Mouse (Mus musculus) hindbrain, embryonic 13.5 days (tissue): ENCODE results near the gene Brd3os. TPM values are rescaled to one million over a fixed set of nuclear protein-coding genes. Genes with fewer than 3 reads are reported as not detected.
A peak's percentile ranks its signal among the peaks of the same experiment; 100 is the strongest.

Experiments
- ATAC-seq: fragments of 200-750 bp; cut with Nextera tagmentation; 2 replicates; pipeline ENCODE4 v1.8.0; 2017; ENCODE audit warnings: moderate TSS enrichment; ENCODE audit not compliant: low FRiP score
- H3K27ac ChIP-seq: fragments of 300-500 bp; sonication (generic); 2 replicates; pipeline ENCODE4 v1.5.1; 2015; ENCODE audit warnings: inconsistent platforms, mild to moderate bottlenecking, moderate library complexity
- H3K27me3 ChIP-seq: fragments of 300-500 bp; sonication (generic); 2 replicates; pipeline ENCODE4 v1.6.1; 2015; ENCODE audit warnings: mild to moderate bottlenecking, inconsistent platforms
- H3K36me3 ChIP-seq: fragments of 300-500 bp; sonication (generic); 2 replicates; pipeline ENCODE4 v1.6.1; 2015; ENCODE audit warnings: mild to moderate bottlenecking, inconsistent platforms
- H3K4me1 ChIP-seq: fragments of 300-500 bp; sonication (generic); replicated peaks from 2 replicates; pipeline ENCODE4 v1.6.1; 2015; ENCODE audit warnings: inconsistent platforms
- H3K4me2 ChIP-seq: fragments of 300-500 bp; sonication (generic); 2 replicates; pipeline ENCODE4 v1.6.1; 2015; ENCODE audit warnings: inconsistent platforms, mild to moderate bottlenecking, moderate library complexity
- H3K4me3 ChIP-seq: fragments of 300-500 bp; sonication (generic); 2 replicates; pipeline ENCODE4 v1.5.1; 2015; ENCODE audit warnings: mild to moderate bottlenecking, inconsistent platforms
- H3K9ac ChIP-seq: fragments of 300-500 bp; sonication (generic); 2 replicates; pipeline ENCODE4 v1.6.1; 2015; ENCODE audit warnings: mild to moderate bottlenecking, inconsistent platforms
- H3K9me3 ChIP-seq: fragments of 300-500 bp; sonication (generic); 2 replicates; pipeline ENCODE4 v1.6.1; 2016; ENCODE audit warnings: inconsistent platforms
- WGBS: fragments of 180-500 bp; shearing (Covaris S2); methylation state at CpG from one replicate; pipeline ENCODE4 v1.1.7; 2015; 5-methylcytosine and 5-hydroxymethylcytosine counted together
- polyA plus RNA-seq: library from polyadenylated mRNA; unstranded; fragments of >200 nt; fragmentation: Nextera tagmentation; extraction: Ambion mirVana; gene quantifications from 2 replicates; pipeline ENCODE4 v1.2.1, GENCODE M21; 2015

Brd3os gene
- polyA plus RNA-seq, 1 experiment from 2014 or later, result 35.8 TPM

GRCm38 (mm10) chr2:27411688-27412174, 30.4 kb upstream of the Brd3os start:
- peak overlapping the region; percentile 87 for H3K27ac ChIP-seq
- peaks cover 94% of the 10 kb centered on the region for H3K4me1 ChIP-seq
- H3K9ac ChIP-seq, result no peak overlapping the region
- no peak overlapping the region for H3K4me3 ChIP-seq
- ATAC-seq, result no peak
- no peaks in the 10 kb centered on the region for H3K36me3 ChIP-seq
- H3K9me3 ChIP-seq, result no peaks in the 10 kb centered on the region
- H3K4me2 ChIP-seq, result peak overlapping the region; percentile 10; the same call in 1 of the 2 replicates
- 9% methylated on average over 8 of the region's 8 CpGs for WGBS
- no peaks in the 10 kb centered on the region for H3K27me3 ChIP-seq

GRCm38 (mm10) chr2:27412245-27412800, 29.8 kb upstream of the Brd3os start:
- H3K4me2 ChIP-seq, result peak overlapping the region; percentile 13
- H3K9ac ChIP-seq, result peak overlapping the region; percentile 40; the same call in 1 of the 2 replicates
- ATAC-seq, result no peak

GRCm38 (mm10) chr2:27413582-27413935, 28.6 kb upstream of the Brd3os start:
- Histone ChIP-seq H3K4me1 (peaks cover 92% of the 10 kb centered on the region), H3K9ac (peak overlapping the region; percentile 56; the same call in 1 of the 2 replicates)
- 18% methylated on average over 2 of the region's 2 CpGs for WGBS

More at GRCm38 (mm10) chr2:27412245-27412800, 29.8 kb upstream of the Brd3os start:
- Histone ChIP-seq H3K9me3 (no peaks in the 10 kb centered on the region), H3K36me3 (no peaks in the 10 kb centered on the region), H3K4me3 (no peak overlapping the region), H3K27me3 (no peaks in the 10 kb centered on the region), H3K4me1 (peaks cover 92% of the 10 kb centered on the region), H3K27ac (peak overlapping the region; percentile 87)
- 7% methylated on average over 7 of the region's 7 CpGs for WGBS

GRCm38 (mm10) chr2:27413936-27414657, 28.0 kb upstream of the Brd3os start:
- H3K4me2 ChIP-seq, result peak overlapping the region; percentile 38
- WGBS, result 16% methylated on average over 16 of the region's 16 CpGs
- ATAC-seq, result peak; percentile 79
- H3K9ac ChIP-seq, result peak overlapping the region; percentile 56
- peak overlapping the region; percentile 86 for H3K27ac ChIP-seq
- no peak overlapping the region for H3K4me3 ChIP-seq
- no peaks in the 10 kb centered on the region for H3K27me3 ChIP-seq
- no peaks in the 10 kb centered on the region for H3K9me3 ChIP-seq
- H3K36me3 ChIP-seq, result no peaks in the 10 kb centered on the region
- H3K4me1 ChIP-seq, result peaks cover 93% of the 10 kb centered on the region

More at GRCm38 (mm10) chr2:27413582-27413935, 28.6 kb upstream of the Brd3os start:
- peak overlapping the region; percentile 38 for H3K4me2 ChIP-seq
- no peaks in the 10 kb centered on the region for H3K36me3 ChIP-seq
- no peak overlapping the region for H3K4me3 ChIP-seq
- H3K9me3 ChIP-seq, result no peaks in the 10 kb centered on the region
- no peak for ATAC-seq
- H3K27ac ChIP-seq, result peak overlapping the region; percentile 86
- H3K27me3 ChIP-seq, result no peaks in the 10 kb centered on the region

- H3K27me3 ChIP-seq, result no peaks in the 10 kb centered on the region
- no peaks in the 10 kb centered on the region for H3K36me3 ChIP-seq
- peak overlapping the region; percentile 46 for H3K9ac ChIP-seq
- H3K4me2 ChIP-seq, result peak overlapping the region; percentile 38; the same call in 1 of the 2 replicates
- no peaks in the 10 kb centered on the region for H3K9me3 ChIP-seq
- whole genome bisulfite sequencing, result 66% methylated on average over 11 of the region's 11 CpGs
- H3K4me1 ChIP-seq, result peaks cover 95% of the 10 kb centered on the region
- H3K4me3 ChIP-seq, result no peak overlapping the region
- H3K27ac ChIP-seq, result peak overlapping the region; percentile 86
- no peak for ATAC-seq
Observed at GRCm38 (mm10) chr2:27415060-27415783, 26.9 kb upstream of the Brd3os start.

GRCm38 (mm10) chr2:27416425-27416824, 25.7 kb upstream of the Brd3os start:
- Histone ChIP-seq H3K4me1 (peaks cover 92% of the 10 kb centered on the region), H3K27ac (no peak overlapping the region), H3K4me3 (no peak overlapping the region), H3K36me3 (no peaks in the 10 kb centered on the region), H3K4me2 (no peak overlapping the region), H3K9me3 (no peaks in the 10 kb centered on the region), H3K9ac (peak overlapping the region; percentile 46; the same call in 1 of the 2 replicates), H3K27me3 (no peaks in the 10 kb centered on the region)
- no peak for ATAC-seq
- 55% methylated on average over 3 of the region's 3 CpGs for WGBS

- Histone ChIP-seq H3K27ac (no peak overlapping the region), H3K9me3 (no peaks in the 10 kb centered on the region), H3K9ac (peak overlapping the region; percentile 46; the same call in 1 of the 2 replicates), H3K4me1 (peaks cover 92% of the 10 kb centered on the region), H3K4me2 (no peak overlapping the region), H3K27me3 (no peaks in the 10 kb centered on the region), H3K4me3 (no peak overlapping the region), H3K36me3 (no peaks in the 10 kb centered on the region)
- ATAC-seq, result no peak
- WGBS, result 48% methylated on average over 5 of the region's 5 CpGs
Observed at GRCm38 (mm10) chr2:27417648-27418153, 24.4 kb upstream of the Brd3os start.

- Histone ChIP-seq H3K27me3 (no peaks in the 10 kb centered on the region), H3K9me3 (no peaks in the 10 kb centered on the region), H3K36me3 (no peaks in the 10 kb centered on the region), H3K4me2 (no peak overlapping the region), H3K9ac (peak overlapping the region; percentile 46; the same call in 1 of the 2 replicates), H3K27ac (0 out of 2 replicates have a peak overlapping the region, but pooled peaks have one; percentile 4), H3K4me3 (no peak overlapping the region), H3K4me1 (peaks cover 94% of the 10 kb centered on the region)
- WGBS, result 53% methylated on average over 6 of the region's 6 CpGs
- no peak for ATAC-seq
Observed at GRCm38 (mm10) chr2:27418577-27419070, 23.5 kb upstream of the Brd3os start.

GRCm38 (mm10) chr2:27421293-27422068, 20.6 kb upstream of the Brd3os start:
- 53% methylated on average over 20 of the region's 20 CpGs for WGBS
- ATAC-seq, result no peak

GRCm38 (mm10) chr2:27423596-27423995, 18.5 kb upstream of the Brd3os start:
- H3K9ac ChIP-seq, result peak overlapping the region; percentile 95; the same call in 1 of the 2 replicates
- ATAC-seq, result no peak
- H3K27ac ChIP-seq, result no peak overlapping the region
- H3K4me3 ChIP-seq, result peak overlapping the region; percentile 91
- no peaks in the 10 kb centered on the region for H3K27me3 ChIP-seq
- no peaks in the 10 kb centered on the region for H3K36me3 ChIP-seq
- peak overlapping the region; percentile 91 for H3K4me2 ChIP-seq
- 54% methylated on average over 7 of the region's 7 CpGs for WGBS
- peaks cover 77% of the 10 kb centered on the region for H3K4me1 ChIP-seq
- no peaks in the 10 kb centered on the region for H3K9me3 ChIP-seq

More at GRCm38 (mm10) chr2:27421293-27422068, 20.6 kb upstream of the Brd3os start:
- H3K4me1 ChIP-seq, result peaks cover 87% of the 10 kb centered on the region
- peak overlapping the region; percentile 85 for H3K27ac ChIP-seq
- H3K9ac ChIP-seq, result peak overlapping the region; percentile 55
- no peaks in the 10 kb centered on the region for H3K36me3 ChIP-seq
- no peaks in the 10 kb centered on the region for H3K27me3 ChIP-seq
- H3K4me3 ChIP-seq, result no peak overlapping the region
- peak overlapping the region; percentile 37 for H3K4me2 ChIP-seq
- no peaks in the 10 kb centered on the region for H3K9me3 ChIP-seq

- no peaks in the 10 kb centered on the region for H3K36me3 ChIP-seq
- ATAC-seq, result no peak
- WGBS, result under 1% methylated on average over 20 of the region's 20 CpGs
- H3K27ac ChIP-seq, result peak overlapping the region; percentile 93
- no peaks in the 10 kb centered on the region for H3K27me3 ChIP-seq
- peak overlapping the region; percentile 95 for H3K9ac ChIP-seq
- H3K4me2 ChIP-seq, result peak overlapping the region; percentile 91
- H3K4me3 ChIP-seq, result peak overlapping the region; percentile 91
- peaks cover 61% of the 10 kb centered on the region for H3K4me1 ChIP-seq
- no peaks in the 10 kb centered on the region for H3K9me3 ChIP-seq
Observed at GRCm38 (mm10) chr2:27425161-27425611, 16.9 kb upstream of the Brd3os start.
